Comparison of ENCODE assay signal across 22 mouse cellular contexts in the genomic region with DNA sequence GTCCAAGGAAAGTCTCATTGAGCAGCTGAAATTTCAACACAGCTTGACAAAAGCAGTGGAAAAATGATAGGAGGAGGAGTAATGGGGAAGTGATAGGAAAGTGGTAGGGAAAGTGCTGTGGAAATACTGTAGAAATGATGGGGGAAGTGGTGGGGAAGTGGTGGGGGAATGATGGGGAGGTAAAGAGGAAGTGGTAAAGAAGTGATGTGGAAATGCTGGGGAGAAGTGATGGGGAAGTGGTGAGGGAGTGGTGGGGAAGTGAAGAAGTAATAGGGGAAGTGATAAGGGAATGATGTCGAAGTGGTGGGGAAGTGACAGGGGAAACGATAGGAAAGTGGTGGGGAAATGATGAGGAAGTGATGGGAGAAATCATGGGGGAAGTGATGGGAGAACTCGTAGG.
DNase-seq lines count a peak whose midpoint lies in the region; ATAC-seq lines count a peak whose summit lies in the region.
"Had no signal": no experiment of that assay in that cellular context is flagged by ENCODE, and none has a peak within 500 bp of the region (broad histone marks: within the 10 kb centered on the region; RNA-seq: fewer than 3 reads in every experiment).

No protein-coding gene starts in this region.

- H3K4me3 ChIP-seq in kidney, embryonic 16.5 days (ENCODE audit: low read length), result no peak overlapping the region

- DNase-seq in adrenal gland, postnatal 25 days, result no peak
- no peak for DNase-seq in cerebellum, postnatal 4 days (ENCODE audit: low spot score in 2 of 2)
- DNase-seq in layer of hippocampus, adult 18-20 months (ENCODE audit: low spot score in 2 of 2), result no peak
- DNase-seq: adrenal gland, adult 2 months; adrenal gland, adult 8-10 months; adrenal gland, postnatal 10 days; adrenal gland, postnatal 14 days; adrenal gland, postnatal 36 days; B cell, adult 2 months; cerebellum, adult 11 months; cerebellum, adult 11-12 months; cerebellum, adult 18-20 months had no signal

- WGBS in kidney, embryonic 16.5 days, result 91% methylated on average over 3 of the region's 3 CpGs

- ATAC-seq in common myeloid progenitor, adult 5-6 weeks (replicated peaks; ENCODE audit: low read depth, poor library complexity, severe bottlenecking), result peak; percentile 52
- ATAC-seq in granulocyte monocyte progenitor cell, adult 5-6 weeks (replicated peaks; ENCODE audit: poor library complexity, severe bottlenecking), result peak; percentile 93
- ATAC-seq in megakaryocyte, adult 5-6 weeks (ENCODE audit: poor library complexity, severe bottlenecking), result peak; percentile 59
- ATAC-seq in megakaryocyte progenitor cell, adult 5-6 weeks (replicated peaks; ENCODE audit: poor library complexity), result peak; percentile 70
- ATAC-seq in kidney, embryonic 16.5 days (ENCODE audit: low FRiP score, low TSS enrichment), result no peak
- ATAC-seq: activated CD4-positive, CD25-positive, alpha-beta regulatory T cell, adult 4 months; CD4-positive, CD25-positive, alpha-beta regulatory T cell, adult 4 months; Patski had no signal

- no peak overlapping the region for H3K4me2 ChIP-seq in kidney, embryonic 16.5 days (replicated peaks; ENCODE audit: low read depth, low read length)

- no peak overlapping the region for H3K9ac ChIP-seq in kidney, embryonic 16.5 days (replicated peaks; ENCODE audit: low read length)

- no peaks in the 10 kb centered on the region for H3K4me1 ChIP-seq in kidney, embryonic 16.5 days (ENCODE audit: insufficient read depth, low read length)

- no peaks in the 10 kb centered on the region for H3K27me3 ChIP-seq in kidney, embryonic 16.5 days (ENCODE audit: insufficient read depth, low read length)
- H3K27me3 ChIP-seq: CH12.LX, Patski had no signal

- H3K9me3 ChIP-seq in kidney, embryonic 16.5 days (ENCODE audit: low read length), result no peaks in the 10 kb centered on the region

- no peaks in the 10 kb centered on the region for H3K36me3 ChIP-seq in kidney, embryonic 16.5 days (ENCODE audit: insufficient read depth, low read length)
- H3K36me3 ChIP-seq: G1E had no signal

- no peak overlapping the region for H3K27ac ChIP-seq in kidney, embryonic 16.5 days (ENCODE audit: low read length)
